Mouse (Mus musculus) liver, postnatal 0 days (tissue): ENCODE results near the gene Lyrm4. TPM values are rescaled to one million over a fixed set of nuclear protein-coding genes. Genes with fewer than 3 reads are reported as not detected.
A peak's percentile ranks its signal among the peaks of the same experiment; 100 is the strongest.

Experiments
- ATAC-seq: fragments of 200-750 bp; cut with Nextera tagmentation; 2 replicates; pipeline ENCODE4 v1.8.0; 2017; ENCODE audit warnings: mild to moderate bottlenecking, moderate library complexity
- DNase-seq: peaks from one replicate; pipeline ENCODE4 v3.0.0-alpha.2; 2016
- H3K27ac ChIP-seq: fragments of 300-500 bp; sonication (generic); 2 replicates; pipeline ENCODE4 v1.5.1; 2014; ENCODE audit warnings: antibody characterized with exemption, moderate library complexity, mild to moderate bottlenecking, low read depth
- H3K27me3 ChIP-seq: fragments of 300-500 bp; sonication (generic); 2 replicates; pipeline ENCODE4 v1.6.1; 2014; ENCODE audit warnings: low read length, control low read depth, mixed read lengths; ENCODE audit not compliant: insufficient read depth
- H3K36me3 ChIP-seq: fragments of 300-500 bp; sonication (generic); replicated peaks from 2 replicates; pipeline ENCODE4 v1.6.1; 2014; ENCODE audit warnings: mild to moderate bottlenecking, control low read depth, low read length, moderate library complexity, mixed read lengths; ENCODE audit not compliant: insufficient read depth
- H3K4me1 ChIP-seq: fragments of 300-500 bp; sonication (generic); 2 replicates; pipeline ENCODE4 v1.6.1; 2014; ENCODE audit warnings: antibody characterized with exemption, mild to moderate bottlenecking, control low read depth; ENCODE audit not compliant: insufficient read depth
- H3K4me2 ChIP-seq: fragments of 300-500 bp; sonication (generic); 2 replicates; pipeline ENCODE4 v1.6.1; 2014; ENCODE audit warnings: low read depth, mild to moderate bottlenecking, low read length, moderate library complexity, mixed read lengths
- H3K4me3 ChIP-seq: fragments of 300-500 bp; sonication (generic); 2 replicates; pipeline ENCODE4 v1.5.1; 2014; ENCODE audit warnings: low read depth, low read length
- H3K9ac ChIP-seq: fragments of 300-500 bp; sonication (generic); replicated peaks from 2 replicates; pipeline ENCODE4 v1.6.1; 2014; ENCODE audit warnings: mild to moderate bottlenecking, moderate library complexity
- H3K9me3 ChIP-seq: fragments of 300-500 bp; sonication (generic); 2 replicates; pipeline ENCODE4 v1.6.1; 2016; ENCODE audit warnings: mild to moderate bottlenecking, control low read depth, low read length, mixed read lengths
- CTCF ChIP-seq: sonication (generic); IDR thresholded peaks from 2 replicates; pipeline ENCODE4 v1.5.1; 2016; ENCODE audit warnings: antibody characterized with exemption, low read depth
- EP300 ChIP-seq: IDR thresholded peaks from 2 replicates; pipeline ENCODE4 v1.6.1; 2016; ENCODE audit warnings: antibody characterized with exemption, low read depth, mild to moderate bottlenecking
- WGBS: fragments of 180-500 bp; shearing (Covaris S2); extraction: QIAGEN DNeasy Blood & Tissue Kit; methylation state at CpG from one replicate; pipeline ENCODE4 v1.1.7; 2014; ENCODE audit not compliant: insufficient replicate concordance; 5-methylcytosine and 5-hydroxymethylcytosine counted together
- polyA plus RNA-seq: library from polyadenylated mRNA; unstranded; fragments of >200 nt; fragmentation: Nextera tagmentation; extraction: Ambion mirVana; gene quantifications from 2 replicates; pipeline ENCODE4 v1.2.1, GENCODE M21; 2015

Gene Lyrm4
- polyA plus RNA-seq, 1 experiment from 2014 or later = 19.3 TPM

DNA sequence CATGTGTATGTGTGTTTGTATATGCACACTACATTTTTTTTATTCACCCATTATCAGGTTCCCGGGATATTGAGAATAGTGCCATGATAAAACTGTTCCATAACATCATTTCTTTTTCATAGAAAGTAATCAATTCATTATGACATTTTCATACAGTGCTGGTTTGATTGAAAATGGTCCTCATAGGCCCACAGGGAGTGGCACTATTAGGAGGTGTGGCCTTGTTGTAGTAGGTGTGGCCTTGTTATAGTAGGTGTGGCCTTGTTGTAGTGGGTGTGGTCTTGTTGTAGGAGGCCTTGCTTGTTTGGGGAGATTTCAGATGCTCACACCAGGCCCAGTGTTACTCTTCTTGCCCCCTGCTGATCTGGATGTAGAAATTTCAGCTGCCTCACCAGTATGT is 158.8 kb downstream of the Lyrm4 start, which contains the start of gene Ppp1r3g:
Ppp1r3g (plus strand) TSS at position 301 of the 400 bp plus-strand sequence.
- DNase-seq = no peak
- peak; percentile 12; the same call in 1 of the 2 replicates for ATAC-seq
- Histone ChIP-seq H3K4me3 (peak within 1 kb of the TSS; percentile 32), H3K9me3 (no peaks in the 10 kb centered on the region), H3K9ac (0 out of 2 replicates have a peak within 1 kb of the TSS, but pooled peaks have one; percentile 2), H3K4me1 (no peaks in the 10 kb centered on the region), H3K36me3 (no peaks in the 10 kb centered on the region), H3K27me3 (no peaks in the 10 kb centered on the region), H3K4me2 (peak within 1 kb of the TSS; percentile 40; the same call in 1 of the 2 replicates), H3K27ac (peak within 1 kb of the TSS; percentile 75)
- WGBS = 92% methylated on average over 1 of the region's 1 CpGs
- no peak for TF ChIP-seq CTCF
- no peak for TF ChIP-seq EP300

DNA sequence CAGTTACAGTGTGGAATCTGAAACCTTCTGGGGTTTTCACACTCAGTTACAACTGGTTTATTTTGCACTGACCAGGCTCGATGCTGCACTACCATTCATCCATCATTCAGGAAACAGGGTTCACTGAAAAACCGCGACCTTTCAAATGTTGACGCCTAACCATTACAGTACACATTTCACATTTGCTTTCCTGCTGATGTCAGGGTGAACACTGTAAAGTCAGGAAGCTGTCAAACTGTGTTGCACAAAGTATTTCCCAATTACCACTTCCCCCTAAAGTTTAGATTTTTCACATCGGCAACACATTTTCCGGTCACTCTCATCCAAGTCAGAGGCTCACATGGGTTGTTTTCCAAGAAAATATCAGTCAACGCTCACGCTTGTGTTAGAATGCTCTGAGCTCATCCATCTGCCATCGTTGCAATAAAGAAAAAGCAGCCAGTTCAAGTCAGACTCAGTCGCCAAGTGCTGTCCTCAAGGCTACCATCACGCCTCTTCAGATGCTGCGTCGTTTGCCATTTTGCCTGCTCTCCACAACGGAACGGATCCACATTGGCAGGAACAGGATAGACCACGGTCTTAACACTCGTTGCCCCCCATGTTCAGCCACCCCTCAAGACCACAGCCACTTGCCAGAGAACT is 167.4 kb downstream of the Lyrm4 start:
- ATAC-seq (peak; percentile 33), DNase-seq (no peak)
- Histone ChIP-seq H3K4me1 (peaks cover 8% of the 10 kb centered on the region; the same call in 1 of the 2 replicates), H3K9ac (no peak overlapping the region), H3K4me3 (no peak overlapping the region), H3K36me3 (no peaks in the 10 kb centered on the region), H3K27ac (no peak overlapping the region), H3K27me3 (no peaks in the 10 kb centered on the region), H3K9me3 (no peaks in the 10 kb centered on the region), H3K4me2 (no peak overlapping the region)
- WGBS = 55% methylated on average over 17 of the region's 17 CpGs
- TF ChIP-seq CTCF (no peak), EP300 (no peak)

DNA sequence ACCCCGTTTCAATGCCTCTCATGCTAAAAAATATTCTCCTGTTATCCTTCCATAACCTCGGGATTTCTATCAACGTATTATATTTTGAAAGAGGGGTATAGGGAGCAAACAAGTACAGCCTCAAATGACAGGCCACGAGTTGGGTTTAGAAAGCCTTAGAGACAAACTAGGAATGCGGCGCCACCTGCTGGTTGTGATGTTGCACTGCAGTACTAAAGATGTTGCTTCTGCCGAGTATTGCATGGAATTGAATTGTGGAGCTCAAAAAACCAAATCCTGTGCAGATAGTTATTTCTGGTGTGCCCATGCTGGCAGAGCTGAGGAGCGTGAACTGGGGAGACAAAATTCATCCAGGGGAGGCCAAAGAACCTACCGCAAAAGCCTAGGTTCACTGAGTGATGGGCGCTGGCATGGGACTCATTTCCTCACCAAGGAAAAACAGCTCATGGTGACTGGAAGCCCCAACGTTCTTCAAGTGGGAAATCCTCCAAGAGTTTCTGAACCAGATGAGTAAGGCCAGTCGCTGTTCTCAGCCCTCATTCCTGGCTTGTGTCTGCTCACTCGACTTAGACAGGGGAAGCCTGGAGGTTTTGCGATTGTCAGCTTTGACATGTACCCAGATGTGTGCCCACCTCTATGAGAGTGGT is 169.8 kb downstream of the Lyrm4 start:
- Histone ChIP-seq H3K4me1 (peaks cover 8% of the 10 kb centered on the region; the same call in 1 of the 2 replicates), H3K4me2 (no peak overlapping the region), H3K4me3 (no peak overlapping the region), H3K36me3 (no peaks in the 10 kb centered on the region), H3K27ac (no peak overlapping the region), H3K9ac (no peak overlapping the region), H3K27me3 (no peaks in the 10 kb centered on the region), H3K9me3 (no peaks in the 10 kb centered on the region)
- whole genome bisulfite sequencing = 18% methylated on average over 14 of the region's 14 CpGs
- DNase-seq (peak; percentile 80), ATAC-seq (0 out of 2 replicates have a peak, but pooled peaks have one; percentile 35)
- TF ChIP-seq CTCF = peak; percentile 95
- no peak for TF ChIP-seq EP300

DNA sequence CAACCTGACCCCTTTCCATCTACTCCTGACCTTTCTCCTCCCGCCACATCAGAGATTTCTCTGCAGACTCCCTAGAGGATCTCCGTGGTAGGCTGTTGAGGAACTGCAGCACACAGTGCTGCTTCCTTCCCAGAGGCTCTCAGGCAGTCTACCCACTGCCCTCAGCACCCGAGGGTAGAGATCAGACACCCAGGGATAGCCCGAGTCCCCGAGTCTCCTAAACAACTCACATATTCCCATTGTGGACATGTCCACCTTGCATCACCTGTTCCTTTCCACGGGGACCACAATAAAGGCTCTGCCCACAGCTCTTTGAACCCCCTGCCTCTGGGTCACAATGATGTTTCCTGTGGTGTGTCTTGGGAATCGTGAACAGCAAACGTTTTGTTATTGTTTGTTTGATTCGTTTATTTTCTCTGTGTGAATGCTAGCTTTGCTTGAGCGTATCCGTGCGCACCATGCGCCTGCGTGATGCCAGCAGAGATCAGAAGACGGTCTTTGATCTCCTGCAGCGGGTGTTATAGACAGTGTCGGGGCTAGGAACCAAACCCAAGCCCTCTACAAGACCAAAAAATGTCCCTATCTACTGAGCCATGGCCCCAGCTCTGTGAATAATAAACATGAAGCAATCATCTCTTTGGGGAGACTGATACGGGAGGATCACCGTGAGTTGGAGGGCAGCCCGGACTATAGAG is 170.5 kb downstream of the Lyrm4 start:
- Histone ChIP-seq H3K9ac (no peak overlapping the region), H3K36me3 (no peaks in the 10 kb centered on the region), H3K27ac (no peak overlapping the region), H3K4me3 (no peak overlapping the region), H3K27me3 (no peaks in the 10 kb centered on the region), H3K4me1 (peaks cover 8% of the 10 kb centered on the region; the same call in 1 of the 2 replicates), H3K9me3 (no peaks in the 10 kb centered on the region), H3K4me2 (no peak overlapping the region)
- ATAC-seq (no peak), DNase-seq (no peak)
- TF ChIP-seq EP300 (no peak), CTCF (no peak)
- 63% methylated on average over 20 of the region's 20 CpGs for WGBS

DNA sequence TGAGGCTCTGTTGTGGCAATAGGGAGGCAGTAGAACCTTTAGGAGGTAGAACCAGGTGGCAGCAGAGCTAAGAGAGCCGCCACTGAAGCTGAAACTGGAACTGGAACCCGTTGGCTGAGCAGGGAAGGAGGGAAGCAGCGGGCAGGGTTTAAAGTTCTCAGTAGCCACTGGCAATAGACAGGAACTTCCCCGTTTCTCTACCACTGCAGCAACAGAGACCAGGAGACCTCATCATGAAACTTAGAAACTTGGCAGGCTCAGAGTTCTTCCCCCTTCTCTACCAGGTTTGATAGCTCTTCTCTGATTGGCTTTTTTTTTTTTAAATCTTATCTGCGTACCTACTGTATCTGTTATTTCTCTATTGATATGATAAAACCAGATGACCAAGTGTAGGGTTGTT is 176.4 kb downstream of the Lyrm4 start:
- no peak for TF ChIP-seq EP300
- no peak for TF ChIP-seq CTCF
- no peak for DNase-seq
- Histone ChIP-seq H3K4me2 (no peak overlapping the region), H3K27ac (no peak overlapping the region), H3K27me3 (no peaks in the 10 kb centered on the region), H3K9me3 (no peaks in the 10 kb centered on the region), H3K4me1 (no peaks in the 10 kb centered on the region), H3K4me3 (no peak overlapping the region), H3K9ac (no peak overlapping the region), H3K36me3 (no peaks in the 10 kb centered on the region)
- no peak for ATAC-seq
- WGBS = 47% methylated on average over 5 of the region's 5 CpGs
